Mouse (Mus musculus): ENCODE results near the gene Naa20.

GRCm38 (mm10) chr2:145871308-145871707 is 30.6 kb upstream of the Naa20 start:
- TF ChIP-seq CTCF (IDR thresholded peaks at IDR 0.05; ENCODE audit: low read depth), result no peak
- no peak for TF ChIP-seq EP300 (optimal IDR thresholded peaks at IDR 0.05)
